Mouse (Mus musculus) kidney, embryonic 14.5 days (tissue): ENCODE data around the gene Hoxa7. TPM values are rescaled to one million over a fixed set of nuclear protein-coding genes. Genes with fewer than 3 reads are reported as not detected.

Experiments
- ATAC-seq: fragments of 200-750 bp; cut with Nextera tagmentation; 2 replicates; pipeline ENCODE4 v1.8.0; 2017; ENCODE audit warnings: moderate number of reproducible peaks, mild to moderate bottlenecking, moderate TSS enrichment, moderate library complexity; ENCODE audit not compliant: low FRiP score, low TSS enrichment
- H3K27ac ChIP-seq: fragments of 300-500 bp; sonication (generic); 2 replicates; pipeline ENCODE4 v1.5.1; 2014; ENCODE audit warnings: low read depth, mild to moderate bottlenecking, low read length, moderate library complexity, mixed read lengths
- H3K27me3 ChIP-seq: fragments of 300-500 bp; sonication (generic); 2 replicates; pipeline ENCODE4 v1.6.1; 2014; ENCODE audit warnings: mild to moderate bottlenecking, low read length; ENCODE audit not compliant: control insufficient read depth, insufficient read depth
- H3K36me3 ChIP-seq: fragments of 300-500 bp; sonication (generic); 2 replicates; pipeline ENCODE4 v1.6.1; 2014; ENCODE audit warnings: low read length, mixed read lengths; ENCODE audit not compliant: control insufficient read depth, insufficient read depth
- H3K4me1 ChIP-seq: fragments of 300-500 bp; sonication (generic); 2 replicates; pipeline ENCODE4 v1.6.1; 2014; ENCODE audit warnings: low read length, mixed read lengths; ENCODE audit not compliant: control insufficient read depth, insufficient read depth
- H3K4me2 ChIP-seq: fragments of 300-500 bp; sonication (generic); replicated peaks from 2 replicates; pipeline ENCODE4 v1.6.1; 2014; ENCODE audit warnings: low read depth, mild to moderate bottlenecking, low read length
- H3K4me3 ChIP-seq: fragments of 300-500 bp; sonication (generic); 2 replicates; pipeline ENCODE4 v1.5.1; 2014; ENCODE audit warnings: mild to moderate bottlenecking, low read length
- H3K9ac ChIP-seq: fragments of 300-500 bp; sonication (generic); 2 replicates; pipeline ENCODE4 v1.6.1; 2014; ENCODE audit warnings: low read depth, mild to moderate bottlenecking, low read length, moderate library complexity
- H3K9me3 ChIP-seq: fragments of 300-500 bp; sonication (generic); 2 replicates; pipeline ENCODE4 v1.6.1; 2016; ENCODE audit warnings: low read length; ENCODE audit not compliant: control insufficient read depth
- WGBS: fragments of 180-500 bp; shearing (Covaris S2); extraction: QIAGEN DNeasy Blood & Tissue Kit; methylation state at CpG from one replicate; pipeline ENCODE4 v1.1.7; 2014; 5-methylcytosine and 5-hydroxymethylcytosine counted together
- polyA plus RNA-seq: library from polyadenylated mRNA; unstranded; fragments of >200 nt; fragmentation: Nextera tagmentation; extraction: Ambion mirVana; gene quantifications from 2 replicates; pipeline ENCODE4 v1.2.1, GENCODE M21; 2014

Hoxa7 gene
- polyA plus RNA-seq, 1 experiment from 2014 or later: 19.1 TPM

- H3K36me3 ChIP-seq: peaks cover 3% of the 10 kb centered on the region; the same call in 1 of the 2 replicates
- 0 out of 2 replicates have a peak, but pooled peaks cover 7% of the 10 kb centered on the region for H3K27me3 ChIP-seq
- H3K4me2 ChIP-seq: peak overlapping the region; percentile 97
- no peaks in the 10 kb centered on the region for H3K9me3 ChIP-seq
- H3K27ac ChIP-seq: peak overlapping the region; percentile 98
- H3K4me1 ChIP-seq: peaks cover 50% of the 10 kb centered on the region
- H3K4me3 ChIP-seq: peak overlapping the region; percentile 64
- WGBS: 10% methylated on average over 14 of the region's 14 CpGs
- peak overlapping the region; percentile 87 for H3K9ac ChIP-seq
- ATAC-seq: 0 out of 2 replicates have a peak, but pooled peaks have one; percentile 4
These were observed 2.9 kb downstream of the Hoxa7 start for GRCm38 (mm10) chr6:52218643-52219215.

- peaks cover 50% of the 10 kb centered on the region for H3K4me1 ChIP-seq
- 0 out of 2 replicates have a peak, but pooled peaks cover 7% of the 10 kb centered on the region for H3K27me3 ChIP-seq
- ATAC-seq: no peak
- H3K9ac ChIP-seq: peak overlapping the region; percentile 87
- H3K4me2 ChIP-seq: peak overlapping the region; percentile 97
- peak overlapping the region; percentile 64 for H3K4me3 ChIP-seq
- no peaks in the 10 kb centered on the region for H3K9me3 ChIP-seq
- H3K36me3 ChIP-seq: peaks cover 2% of the 10 kb centered on the region; the same call in 1 of the 2 replicates
- WGBS: 8% methylated on average over 23 of the region's 23 CpGs
- peak overlapping the region; percentile 98 for H3K27ac ChIP-seq
These were observed 3.6 kb downstream of the Hoxa7 start for GRCm38 (mm10) chr6:52217895-52218642.

- under 1% methylated on average over 25 of the region's 25 CpGs for WGBS
- peak; percentile 79 for ATAC-seq
- H3K9me3 ChIP-seq: no peaks in the 10 kb centered on the region
- peak overlapping the region; percentile 64 for H3K4me3 ChIP-seq
- peak overlapping the region; percentile 97 for H3K4me2 ChIP-seq
- H3K36me3 ChIP-seq: no peaks in the 10 kb centered on the region; the same call in 1 of the 2 replicates
- peak overlapping the region; percentile 98 for H3K27ac ChIP-seq
- 0 out of 2 replicates have a peak, but pooled peaks cover 7% of the 10 kb centered on the region for H3K27me3 ChIP-seq
- peaks cover 50% of the 10 kb centered on the region for H3K4me1 ChIP-seq
- H3K9ac ChIP-seq: peak overlapping the region; percentile 95
These were observed 4.2 kb downstream of the Hoxa7 start for GRCm38 (mm10) chr6:52217459-52217768.

- Histone ChIP-seq H3K36me3 (no peaks in the 10 kb centered on the region; the same call in 1 of the 2 replicates), H3K9ac (peak overlapping the region; percentile 95), H3K4me2 (peak overlapping the region; percentile 97), H3K27ac (peak overlapping the region; percentile 98), H3K4me1 (peaks cover 46% of the 10 kb centered on the region), H3K4me3 (peak overlapping the region; percentile 64), H3K27me3 (0 out of 2 replicates have a peak, but pooled peaks cover 3% of the 10 kb centered on the region), H3K9me3 (no peaks in the 10 kb centered on the region)
- ATAC-seq: no peak
- under 1% methylated on average over 60 of the region's 60 CpGs for WGBS
These were observed 4.8 kb downstream of the Hoxa7 start for GRCm38 (mm10) chr6:52216691-52217458.

GRCm38 (mm10) chr6:52215771-52216535 is 5.7 kb downstream of the Hoxa7 start:
- Histone ChIP-seq H3K27me3 (peaks cover 3% of the 10 kb centered on the region; the same call in 1 of the 2 replicates), H3K4me1 (peaks cover 46% of the 10 kb centered on the region), H3K9ac (peak overlapping the region; percentile 95), H3K4me3 (peak overlapping the region; percentile 64), H3K27ac (peak overlapping the region; percentile 98), H3K36me3 (no peaks in the 10 kb centered on the region; the same call in 1 of the 2 replicates), H3K9me3 (no peaks in the 10 kb centered on the region), H3K4me2 (peak overlapping the region; percentile 97)
- no peak for ATAC-seq
- WGBS: under 1% methylated on average over 30 of the region's 30 CpGs

GRCm38 (mm10) chr6:52215070-52215469 is 6.6 kb downstream of the Hoxa7 start:
- no peaks in the 10 kb centered on the region; the same call in 1 of the 2 replicates for H3K36me3 ChIP-seq
- H3K4me3 ChIP-seq: peak overlapping the region; percentile 64; the same call in 1 of the 2 replicates
- peaks cover 2% of the 10 kb centered on the region; the same call in 1 of the 2 replicates for H3K27me3 ChIP-seq
- no peaks in the 10 kb centered on the region for H3K9me3 ChIP-seq
- peaks cover 39% of the 10 kb centered on the region for H3K4me1 ChIP-seq
- H3K4me2 ChIP-seq: peak overlapping the region; percentile 97
- peak overlapping the region; percentile 27; the same call in 1 of the 2 replicates for H3K27ac ChIP-seq
- no peak for ATAC-seq
- 24% methylated on average over 3 of the region's 3 CpGs for WGBS
- peak overlapping the region; percentile 95 for H3K9ac ChIP-seq

GRCm38 (mm10) chr6:52214271-52214670 is 7.4 kb downstream of the Hoxa7 start:
- 21% methylated on average over 5 of the region's 5 CpGs for WGBS
- Histone ChIP-seq H3K27me3 (no peaks in the 10 kb centered on the region; the same call in 1 of the 2 replicates), H3K4me3 (peak overlapping the region; percentile 15; the same call in 1 of the 2 replicates)

More at GRCm38 (mm10) chr6:52214271-52214670, 7.4 kb downstream of the Hoxa7 start:
- peak overlapping the region; percentile 97 for H3K4me2 ChIP-seq
- H3K9me3 ChIP-seq: no peaks in the 10 kb centered on the region
- no peaks in the 10 kb centered on the region; the same call in 1 of the 2 replicates for H3K36me3 ChIP-seq
- H3K9ac ChIP-seq: peak overlapping the region; percentile 91; the same call in 1 of the 2 replicates
- peak overlapping the region; percentile 27; the same call in 1 of the 2 replicates for H3K27ac ChIP-seq
- H3K4me1 ChIP-seq: peaks cover 36% of the 10 kb centered on the region
- no peak for ATAC-seq
